Mouse (Mus musculus): ENCODE data around the gene Gm266. TPM values are rescaled to one million over a fixed set of nuclear protein-coding genes. Genes with fewer than 3 reads are reported as not detected.

The Gm266 gene
- total and polyA plus RNA-seq, 2 experiments from 2014 or later, result 8.4 to 12.6 TPM

- DNase-seq (ENCODE audit: low spot score), result no peak
These were observed 36.5 kb downstream of the Gm266 start for GRCm38 (mm10) chr12:111448931-111449705.

DNA sequence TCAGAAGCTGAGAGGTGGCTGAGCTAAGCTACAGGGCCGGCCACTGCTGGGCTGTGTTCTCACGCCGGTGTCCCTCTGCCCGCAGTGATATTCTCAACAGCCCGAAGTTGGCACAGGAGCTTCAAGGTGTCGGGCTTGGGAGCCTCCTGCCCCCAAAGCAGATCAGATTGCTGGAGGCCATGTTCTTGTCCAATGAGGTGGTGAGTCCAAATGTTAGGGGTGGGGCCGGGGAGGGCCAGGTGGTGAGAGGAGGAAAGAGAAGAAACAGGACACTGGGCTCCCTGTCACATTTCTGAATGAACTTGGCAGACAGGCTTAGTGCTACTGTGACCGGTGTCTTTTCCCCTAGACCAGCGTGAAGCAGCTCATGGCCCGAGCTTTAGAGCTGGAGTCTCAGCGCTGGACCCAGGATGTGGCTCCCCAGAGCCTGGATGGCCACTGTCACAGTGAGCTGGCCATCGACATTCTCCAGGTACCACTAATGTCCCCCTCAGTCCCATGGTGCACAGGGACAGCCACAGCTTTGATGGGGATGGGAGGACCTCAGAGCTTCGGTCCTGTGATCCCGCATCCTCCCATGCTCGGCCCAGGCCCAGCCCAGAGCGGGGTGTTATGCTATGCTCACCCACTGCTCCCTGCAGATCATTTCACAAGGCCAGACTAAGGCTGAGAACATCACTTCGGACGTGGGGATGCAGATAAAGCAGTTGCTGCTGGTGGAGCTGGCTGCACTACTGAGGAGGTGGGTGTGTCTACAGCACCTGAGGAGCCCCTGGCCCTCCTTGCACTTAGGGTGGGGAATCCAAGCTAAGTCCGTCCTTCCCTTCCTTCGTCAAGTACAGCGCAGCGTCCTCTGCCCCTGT lies 37.5 kb downstream of the Gm266 start:
- no peak overlapping the region for H3K4me2 ChIP-seq (ENCODE audit: low read depth, low read length, poor library complexity, severe bottlenecking)
- H3K9me3 ChIP-seq (ENCODE audit: low read length), result no peaks in the 10 kb centered on the region
- DNase-seq (ENCODE audit: low spot score) (no peak), ATAC-seq (ENCODE audit: low FRiP score) (no peak)
- TF ChIP-seq CTCF (IDR thresholded peaks at IDR 0.05), result no peak
- H3K27ac ChIP-seq (ENCODE audit: low read depth, low read length), result no peak overlapping the region
- 25% methylated on average over 22 of the region's 22 CpGs for WGBS
- H3K4me1 ChIP-seq (ENCODE audit: insufficient read depth, low read length), result 0 out of 2 replicates have a peak, but pooled peaks cover 3% of the 10 kb centered on the region
- no peaks in the 10 kb centered on the region for H3K36me3 ChIP-seq (ENCODE audit: insufficient read depth, low read length)
- no peak overlapping the region for H3K9ac ChIP-seq (replicated peaks; ENCODE audit: low read length, poor library complexity, severe bottlenecking)
- H3K27me3 ChIP-seq (ENCODE audit: insufficient read depth, low read length), result peaks cover 81% of the 10 kb centered on the region
- no peak overlapping the region for H3K4me3 ChIP-seq (ENCODE audit: low read depth, low read length)

More at GRCm38 (mm10) chr12:111448931-111449705, 36.5 kb downstream of the Gm266 start:
- Histone ChIP-seq H3K9me3 (ENCODE audit: low read length) (no peaks in the 10 kb centered on the region), H3K4me1 (ENCODE audit: insufficient read depth, low read length) (0 out of 2 replicates have a peak, but pooled peaks cover 3% of the 10 kb centered on the region), H3K4me2 (ENCODE audit: low read depth, low read length, poor library complexity, severe bottlenecking) (no peak overlapping the region), H3K9ac (replicated peaks; ENCODE audit: low read length, poor library complexity, severe bottlenecking) (no peak overlapping the region), H3K27ac (ENCODE audit: low read depth, low read length) (no peak overlapping the region), H3K27me3 (ENCODE audit: insufficient read depth, low read length) (peaks cover 72% of the 10 kb centered on the region), H3K4me3 (ENCODE audit: low read depth, low read length) (no peak overlapping the region), H3K36me3 (ENCODE audit: insufficient read depth, low read length) (no peaks in the 10 kb centered on the region)
- ATAC-seq (ENCODE audit: low FRiP score), result no peak
- 17% methylated on average over 13 of the region's 14 CpGs for WGBS
- TF ChIP-seq CTCF (IDR thresholded peaks at IDR 0.05), result no peak

DNA sequence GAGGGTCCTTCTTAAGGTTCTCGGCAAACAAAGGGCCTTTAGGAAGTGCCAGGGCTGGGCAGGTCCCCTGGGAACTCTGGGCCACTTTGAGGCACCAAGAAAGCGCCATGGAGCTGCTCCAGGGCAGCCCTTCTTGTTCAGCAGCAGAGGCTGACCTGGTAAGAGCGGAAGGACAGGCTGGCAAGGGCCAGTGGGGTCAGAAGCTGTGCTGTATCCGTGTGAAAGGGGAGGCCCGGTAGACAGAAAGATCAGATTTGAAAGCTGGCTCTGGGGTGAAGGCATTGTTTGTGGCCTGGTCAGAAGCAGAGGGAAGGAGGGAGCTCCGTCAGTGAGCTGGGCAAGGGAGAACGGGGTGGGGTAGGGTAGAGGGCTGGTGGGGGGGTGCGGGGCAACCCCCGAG lies 38.3 kb downstream of the Gm266 start:
- DNase-seq (ENCODE audit: low spot score), result no peak
- WGBS, result 24% methylated on average over 9 of the region's 9 CpGs

DNA sequence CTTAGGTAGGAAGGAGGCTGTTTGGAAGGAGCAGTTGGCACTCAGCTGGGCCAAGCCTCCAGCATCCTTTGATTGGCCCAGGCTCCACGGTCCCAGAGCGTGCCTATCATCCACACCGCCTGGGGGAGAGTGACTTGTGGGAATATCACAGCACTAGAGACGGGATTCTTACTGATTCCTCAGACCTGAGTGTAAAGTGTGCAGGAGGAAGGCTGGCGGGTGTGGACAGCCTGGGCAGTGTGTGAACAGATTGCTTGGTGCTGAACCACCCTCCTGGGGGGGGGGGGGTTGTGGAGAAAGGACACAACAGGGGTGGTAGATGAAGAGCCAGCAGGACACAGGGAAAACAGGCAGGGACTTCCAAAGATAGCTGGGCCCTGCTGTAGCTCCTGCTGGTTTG lies 38.9 kb downstream of the Gm266 start:
- TF ChIP-seq CTCF (IDR thresholded peaks at IDR 0.05), result no peak
- no peaks in the 10 kb centered on the region for H3K9me3 ChIP-seq (ENCODE audit: low read length)
- H3K4me2 ChIP-seq (ENCODE audit: low read depth, low read length, poor library complexity, severe bottlenecking), result no peak overlapping the region
- peaks cover 93% of the 10 kb centered on the region for H3K27me3 ChIP-seq (ENCODE audit: insufficient read depth, low read length)
- no peak overlapping the region for H3K4me3 ChIP-seq (ENCODE audit: low read depth, low read length)
- H3K9ac ChIP-seq (replicated peaks; ENCODE audit: low read length, poor library complexity, severe bottlenecking), result no peak overlapping the region
- 23% methylated on average over 5 of the region's 5 CpGs for WGBS
- no peak overlapping the region for H3K27ac ChIP-seq (ENCODE audit: low read depth, low read length)
- DNase-seq (ENCODE audit: low spot score) (no peak), ATAC-seq (ENCODE audit: low FRiP score) (no peak)
- H3K4me1 ChIP-seq (ENCODE audit: insufficient read depth, low read length), result 0 out of 2 replicates have a peak, but pooled peaks cover 3% of the 10 kb centered on the region
- no peaks in the 10 kb centered on the region for H3K36me3 ChIP-seq (ENCODE audit: insufficient read depth, low read length)

More for the DNA sequence above, 38.3 kb downstream of the Gm266 start:
- no peaks in the 10 kb centered on the region for H3K36me3 ChIP-seq (ENCODE audit: insufficient read depth, low read length)
- peaks cover 89% of the 10 kb centered on the region for H3K27me3 ChIP-seq (ENCODE audit: insufficient read depth, low read length)
- no peak overlapping the region for H3K9ac ChIP-seq (replicated peaks; ENCODE audit: low read length, poor library complexity, severe bottlenecking)
- no peak overlapping the region for H3K4me3 ChIP-seq (ENCODE audit: low read depth, low read length)
- no peak overlapping the region for H3K27ac ChIP-seq (ENCODE audit: low read depth, low read length)
- no peaks in the 10 kb centered on the region for H3K9me3 ChIP-seq (ENCODE audit: low read length)
- no peak for ATAC-seq (ENCODE audit: low FRiP score)
- no peak for TF ChIP-seq CTCF (IDR thresholded peaks at IDR 0.05)
- no peak overlapping the region for H3K4me2 ChIP-seq (ENCODE audit: low read depth, low read length, poor library complexity, severe bottlenecking)
- 0 out of 2 replicates have a peak, but pooled peaks cover 3% of the 10 kb centered on the region for H3K4me1 ChIP-seq (ENCODE audit: insufficient read depth, low read length)

GRCm38 (mm10) chr12:111445890-111446613 lies 39.6 kb downstream of the Gm266 start:
- H3K27ac ChIP-seq (ENCODE audit: low read depth, low read length), result no peak overlapping the region
- H3K4me2 ChIP-seq (ENCODE audit: low read depth, low read length, poor library complexity, severe bottlenecking), result peak overlapping the region; percentile 47
- no peak for TF ChIP-seq CTCF (IDR thresholded peaks at IDR 0.05)
- DNase-seq (ENCODE audit: low spot score) (no peak), ATAC-seq (ENCODE audit: low FRiP score) (no peak)
- H3K27me3 ChIP-seq (ENCODE audit: insufficient read depth, low read length), result peaks cover 91% of the 10 kb centered on the region
- H3K9ac ChIP-seq (replicated peaks; ENCODE audit: low read length, poor library complexity, severe bottlenecking), result no peak overlapping the region
- WGBS, result 6% methylated on average over 27 of the region's 27 CpGs
- H3K4me3 ChIP-seq (ENCODE audit: low read depth, low read length), result peak overlapping the region; percentile 21
- H3K36me3 ChIP-seq (ENCODE audit: insufficient read depth, low read length), result no peaks in the 10 kb centered on the region
- H3K9me3 ChIP-seq (ENCODE audit: low read length), result no peaks in the 10 kb centered on the region
- H3K4me1 ChIP-seq (ENCODE audit: insufficient read depth, low read length), result 0 out of 2 replicates have a peak, but pooled peaks cover 3% of the 10 kb centered on the region

Measured in midbrain, postnatal 0 days (tissue).